Mouse (Mus musculus) MEL (cell line): ENCODE measurements around the gene Rag2. TPM values are rescaled to one million over a fixed set of nuclear protein-coding genes. Genes with fewer than 3 reads are reported as not detected.

Experiments
- DNase-seq: peaks from one replicate; pipeline ENCODE4 v3.0.0; 2011; ENCODE audit warnings: low read depth, low spot score
- H3K27ac ChIP-seq: 2 replicates; pipeline ENCODE4 v1.5.1; 2012; ENCODE audit warnings: low read depth, mild to moderate bottlenecking, control low read depth, low read length, moderate library complexity; ENCODE audit not compliant: control insufficient read depth
- H3K27me3 ChIP-seq, 2 experiments: fragments of 150-350 bp in 1 of 2; sonication (generic) in 1 of 2; 2 replicates each; pipeline ENCODE4 v1.6.1; 2012; ENCODE audit warnings: low read length in 2 of 2, mild to moderate bottlenecking in 2 of 2, improper control_type of control experiment in 1 of 2, moderate library complexity in 1 of 2; ENCODE audit not compliant: insufficient read depth in 2 of 2, control insufficient read depth in 1 of 2
- H3K36me3 ChIP-seq, 2 experiments: 2 replicates each; pipeline ENCODE4 v1.6.1; 2012 to 2014; ENCODE audit warnings: low read length in 2 of 2, improper control_type of control experiment in 1 of 2, inconsistent platforms in 1 of 2, mild to moderate bottlenecking in 1 of 2; ENCODE audit not compliant: insufficient read depth in 2 of 2, control insufficient read depth in 1 of 2
- H3K4me1 ChIP-seq, 2 experiments: fragments of 150-350 bp in 1 of 2; sonication (generic) in 1 of 2; 2 replicates each; pipeline ENCODE4 v1.6.1; 2012; ENCODE audit warnings: low read length in 2 of 2, improper control_type of control experiment in 1 of 2, mild to moderate bottlenecking in 1 of 2; ENCODE audit not compliant: insufficient read depth in 2 of 2, control insufficient read depth in 1 of 2
- H3K4me3 ChIP-seq, 2 experiments: fragments of 150-350 bp in 1 of 2; sonication (generic) in 1 of 2; 2 replicates each; pipeline ENCODE4 v1.5.1; 2012; ENCODE audit warnings: low read depth in 2 of 2, low read length in 2 of 2, mild to moderate bottlenecking in 2 of 2, moderate library complexity in 2 of 2, control low read depth in 1 of 2, improper control_type of control experiment in 1 of 2; ENCODE audit not compliant: control insufficient read depth in 1 of 2, insufficient read depth in 1 of 2
- H3K79me2 ChIP-seq: 2 replicates; pipeline ENCODE4 v1.6.1; 2012; ENCODE audit warnings: mild to moderate bottlenecking, low read length, moderate library complexity; ENCODE audit not compliant: control insufficient read depth, poor library complexity, insufficient read depth
- H3K9ac ChIP-seq: 2 replicates; pipeline ENCODE4 v1.6.1; 2012; ENCODE audit warnings: low read depth, mild to moderate bottlenecking, control low read depth, low read length, moderate library complexity; ENCODE audit not compliant: control insufficient read depth, poor library complexity, severe bottlenecking
- H3K9me3 ChIP-seq: fragments of 150-350 bp; sonication (generic); replicated peaks from 2 replicates; pipeline ENCODE4 v1.6.1; 2012; ENCODE audit warnings: mild to moderate bottlenecking, low read length, improper control_type of control experiment, moderate library complexity; ENCODE audit not compliant: insufficient read depth
- CHD2 ChIP-seq: IDR thresholded peaks from 2 replicates; pipeline ENCODE4 v1.6.1; 2011; ENCODE audit warnings: low read length, improper control_type of control experiment
- ETS1 ChIP-seq: IDR thresholded peaks from 2 replicates; pipeline ENCODE4 v1.6.1; 2012; ENCODE audit warnings: low read depth, mild to moderate bottlenecking, inconsistent platforms, low read length, improper control_type of control experiment, moderate library complexity
- GATA1 ChIP-seq: IDR thresholded peaks from 2 replicates; pipeline ENCODE4 v1.6.1; 2011; ENCODE audit warnings: low read depth, low read length, improper control_type of control experiment
- HCFC1 ChIP-seq: IDR thresholded peaks from 2 replicates; pipeline ENCODE4 v1.6.1; 2012; ENCODE audit warnings: low read depth, mild to moderate bottlenecking, inconsistent platforms, low read length, improper control_type of control experiment, moderate library complexity
- MAFK ChIP-seq: IDR thresholded peaks from 2 replicates; pipeline ENCODE4 v1.6.1; 2011; ENCODE audit warnings: low read depth, mild to moderate bottlenecking, low read length, improper control_type of control experiment, borderline replicate concordance
- MAX ChIP-seq: IDR thresholded peaks from 2 replicates; pipeline ENCODE4 v1.6.1; 2011; ENCODE audit warnings: low read length, improper control_type of control experiment
- MAZ ChIP-seq: IDR thresholded peaks from 2 replicates; pipeline ENCODE4 v1.6.1; 2012; ENCODE audit warnings: low read depth, mild to moderate bottlenecking, inconsistent platforms, low read length, improper control_type of control experiment
- MEF2A ChIP-seq: IDR thresholded peaks from 2 replicates; pipeline ENCODE4 v1.6.1; 2014; ENCODE audit warnings: low read depth, mild to moderate bottlenecking, inconsistent platforms, low read length, improper control_type of control experiment; ENCODE audit not compliant: poor library complexity, insufficient replicate concordance, severe bottlenecking; ENCODE audit errors: extremely low read depth
- MXI1 ChIP-seq: IDR thresholded peaks from 2 replicates; pipeline ENCODE4 v1.6.1; 2011; ENCODE audit warnings: mild to moderate bottlenecking, low read depth, low read length, improper control_type of control experiment
- NELFE ChIP-seq: IDR thresholded peaks from 2 replicates; pipeline ENCODE4 v1.6.1; 2011; ENCODE audit warnings: low read depth, low read length, improper control_type of control experiment
- NRF1 ChIP-seq: IDR thresholded peaks from 2 replicates; pipeline ENCODE4 v1.6.1; 2014; ENCODE audit warnings: low read depth, mild to moderate bottlenecking, inconsistent platforms, low read length, improper control_type of control experiment, moderate library complexity; ENCODE audit not compliant: poor library complexity, insufficient read depth, severe bottlenecking
- POLR2A ChIP-seq, 2 experiments: IDR thresholded peaks; 2 replicates each; pipeline ENCODE4 v1.6.1; 2011 to 2012; ENCODE audit warnings: low read length in 2 of 2, mild to moderate bottlenecking in 2 of 2, control low read depth in 1 of 2, improper control_type of control experiment in 1 of 2, low read depth in 1 of 2, moderate library complexity in 1 of 2; ENCODE audit not compliant: control insufficient read depth in 1 of 2, insufficient read depth in 1 of 2, poor library complexity in 1 of 2
- POLR2AphosphoS2 ChIP-seq: IDR thresholded peaks from 2 replicates; pipeline ENCODE4 v1.6.1; 2011; ENCODE audit warnings: low read length, improper control_type of control experiment
- RAD21 ChIP-seq: IDR thresholded peaks from 2 replicates; pipeline ENCODE4 v1.6.1; 2011; ENCODE audit warnings: mild to moderate bottlenecking, low read depth, low read length, improper control_type of control experiment
- SMC3 ChIP-seq: IDR thresholded peaks from 2 replicates; pipeline ENCODE4 v1.6.1; 2011; ENCODE audit warnings: low read depth, low read length, improper control_type of control experiment
- TBP ChIP-seq: IDR thresholded peaks from 2 replicates; pipeline ENCODE4 v1.8.0; 2011; ENCODE audit warnings: low read depth, low read length, improper control_type of control experiment
- UBTF ChIP-seq: IDR thresholded peaks from 2 replicates; pipeline ENCODE4 v1.6.1; 2012; ENCODE audit warnings: low read depth, mild to moderate bottlenecking, inconsistent platforms, low read length, improper control_type of control experiment, moderate library complexity, borderline replicate concordance; ENCODE audit not compliant: insufficient read depth
- USF2 ChIP-seq, 2 experiments: IDR thresholded peaks; 2 replicates each; pipeline ENCODE4 v1.6.1; 2011 to 2012; ENCODE audit warnings: improper control_type of control experiment in 2 of 2, low read length in 2 of 2, borderline replicate concordance in 1 of 2, inconsistent platforms in 1 of 2, low read depth in 1 of 2, mild to moderate bottlenecking in 1 of 2; ENCODE audit not compliant: insufficient read depth in 1 of 2
- ZC3H11A ChIP-seq: IDR thresholded peaks from 2 replicates; pipeline ENCODE4 v1.6.1; 2012; ENCODE audit warnings: low read depth, mild to moderate bottlenecking, inconsistent platforms, low read length, improper control_type of control experiment
- polyA plus RNA-seq, 2 experiments: library from polyadenylated mRNA; stranded (reverse) in 1 of 2; unstranded in 1 of 2; fragments of >175 nt in 1 of 2; fragments of >200 nt in 1 of 2; gene quantifications; 2 replicates each; pipeline versions ENCODE4 v1.2.1 to v1.2.4; 2012; ENCODE audit warnings: low replicate concordance in 2 of 2, low read depth in 1 of 2; ENCODE audit not compliant: insufficient read length in 2 of 2, insufficient read depth in 1 of 2, missing spikeins in 1 of 2
- total RNA-seq: library from RNA; depleted of rRNA; stranded (reverse); fragments of 300-350 nt; gene quantifications from 2 replicates; pipeline ENCODE4 v1.2.3, GENCODE M21; 2012

The Rag2 gene
- total and polyA plus RNA-seq, 3 experiments, result not detected

DNA sequence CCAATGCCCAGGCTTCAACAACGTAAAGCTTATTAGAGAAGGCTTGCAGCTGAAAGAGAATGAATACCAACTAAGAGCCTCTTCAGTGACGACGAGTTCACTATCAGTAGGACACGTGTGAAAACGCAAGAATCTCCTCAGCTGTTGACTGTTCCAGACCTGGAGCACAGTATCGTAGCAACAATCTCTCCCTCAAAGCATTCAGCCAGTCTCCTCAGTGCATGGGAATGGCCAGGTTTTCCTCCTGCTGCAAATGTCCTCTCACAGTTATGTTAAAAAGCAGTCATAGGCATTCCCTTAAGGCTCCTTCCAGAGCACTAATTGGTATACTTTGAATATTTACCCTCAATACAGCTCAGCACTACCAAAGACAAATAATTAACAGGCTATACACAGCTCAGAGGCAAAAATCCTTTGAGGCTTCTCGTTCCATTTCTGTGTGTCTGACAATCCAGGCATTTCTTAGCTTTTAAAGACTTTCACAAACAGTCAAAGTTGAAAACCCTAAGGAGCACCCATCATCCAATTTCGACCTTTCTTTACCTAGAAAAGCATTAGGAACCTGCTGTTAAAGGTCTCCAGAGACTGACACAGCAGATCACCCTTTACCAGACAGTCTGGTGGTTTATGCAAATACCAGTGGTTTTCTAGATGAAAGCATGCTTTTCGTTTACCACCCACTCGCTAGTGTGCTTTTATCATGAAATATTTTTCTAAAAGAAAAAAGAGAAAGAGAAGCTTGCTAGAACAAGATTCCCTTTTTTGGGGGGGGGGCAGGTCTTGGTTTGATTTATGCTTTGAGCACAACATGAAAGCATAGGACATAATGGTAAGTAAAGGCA, 8.8 kb upstream of the Rag2 start:
- Histone ChIP-seq H3K36me3 (peaks cover 0 to 11% of the 10 kb centered on the region in 2 experiments; a peak in 2 of 4 replicates), H3K4me3 (no peak overlapping the region), H3K27me3 (no peaks in the 10 kb centered on the region), H3K9me3 (no peaks in the 10 kb centered on the region), H3K27ac (no peak overlapping the region), H3K9ac (no peak overlapping the region), H3K79me2 (no peaks in the 10 kb centered on the region), H3K4me1 (0 out of 4 replicates have a peak, but pooled peaks cover 0 to 4% of the 10 kb centered on the region in 2 experiments)
- TF ChIP-seq NELFE (no peak), HCFC1 (no peak), ZC3H11A (no peak), MAX (no peak), MEF2A (no peak), USF2 (IDR thresholded peaks at IDR 0.05; ENCODE audit: borderline replicate concordance in 1 of 2, insufficient read depth in 1 of 2, low read depth in 1 of 2, low read length in 2 of 2) (no peak), ETS1 (no peak), MXI1 (no peak), MAZ (no peak), CHD2 (no peak), TBP (no peak), RAD21 (no peak)
- DNase-seq, result no peak

DNA sequence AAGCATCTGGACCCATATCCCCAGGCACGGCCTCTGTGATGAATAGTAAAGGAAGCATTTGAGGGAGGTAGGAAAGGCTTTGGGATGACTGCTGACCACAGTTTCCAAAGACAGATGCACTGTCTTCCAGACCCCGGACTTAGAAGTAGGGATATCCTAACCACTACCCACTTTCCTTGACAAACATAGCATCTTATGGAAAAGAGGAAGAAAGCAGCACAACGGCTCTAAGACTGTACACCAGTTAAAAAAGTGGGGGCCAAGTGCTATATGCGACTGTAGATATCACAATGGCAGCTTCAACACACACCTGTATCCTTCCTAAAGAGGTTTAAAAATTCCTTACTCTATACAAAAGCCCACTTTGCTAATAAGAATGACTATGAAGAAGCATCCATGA, 6.1 kb upstream of the Rag2 start:
- Histone ChIP-seq H3K4me1 (peaks cover 5 to 12% of the 10 kb centered on the region in 2 experiments), H3K4me3 (no peak overlapping the region), H3K9ac (no peak overlapping the region), H3K27me3 (no peaks in the 10 kb centered on the region), H3K79me2 (no peaks in the 10 kb centered on the region), H3K36me3 (peaks cover 0 to 13% of the 10 kb centered on the region in 2 experiments; a peak in 2 of 4 replicates), H3K27ac (no peak overlapping the region), H3K9me3 (no peaks in the 10 kb centered on the region)
- TF ChIP-seq UBTF (no peak), MAFK (no peak), HCFC1 (no peak), SMC3 (no peak), POLR2A (IDR thresholded peaks at IDR 0.05; ENCODE audit: control insufficient read depth in 1 of 2, insufficient read depth in 1 of 2, low read depth in 1 of 2, low read length in 2 of 2, poor library complexity in 1 of 2) (no peak), NRF1 (no peak), POLR2AphosphoS2 (no peak), GATA1 (no peak)
- DNase-seq, result no peak
